In genomic region chr7:19802995-19803394, GRCm38 (mm10) we compare ENCODE assay signal across 8 mouse cellular contexts. TPM values are rescaled to one million over a fixed set of nuclear protein-coding genes. Genes with fewer than 3 reads are reported as not detected.
DNase-seq lines count a peak whose midpoint lies in the region; ATAC-seq and TF ChIP-seq lines count a peak whose summit lies in the region.

No protein-coding gene starts in this region.

- no peaks in the 10 kb centered on the region for H3K27me3 ChIP-seq in cerebellum, adult 2 months (ENCODE audit: control insufficient read depth, insufficient read depth, low read length)

- peak; percentile 21 to 64 for DNase-seq in cerebellum, adult 2 months
- no peak for DNase-seq in cerebellum, adult 9-11 months
- peak; percentile 87 for DNase-seq in B cell, adult 2 months
- peak; percentile 78 for DNase-seq in gastrocnemius, postnatal 10 days
- DNase-seq in layer of hippocampus, adult 9-10 months (ENCODE audit: low spot score) = peak; percentile 59
- DNase-seq in spleen, postnatal 10 days (ENCODE audit: low spot score in 2 of 2) = peak; percentile 63 to 82

- no peak overlapping the region for H3K4me3 ChIP-seq in cerebellum, adult 2 months (replicated peaks; ENCODE audit: insufficient read depth, low read depth, low read length)
- no peak overlapping the region for H3K4me3 ChIP-seq in bone marrow macrophage, adult 2 months (ENCODE audit: insufficient read depth, low read length)

- no peak for TF ChIP-seq POLR2A in cerebellum, adult 2 months (IDR thresholded peaks at IDR 0.05; ENCODE audit: borderline replicate concordance, insufficient read depth, low read length)
- TF ChIP-seq POLR2A in bone marrow macrophage, adult 2 months (IDR thresholded peaks at IDR 0.05; ENCODE audit: borderline replicate concordance, low read depth, low read length) = no peak

- H3K27ac ChIP-seq in cerebellum, adult 2 months (ENCODE audit: insufficient read depth, low read length) = no peak overlapping the region
- H3K27ac ChIP-seq in bone marrow macrophage, adult 2 months (ENCODE audit: insufficient read depth, low read depth, low read length) = no peak overlapping the region

- H3K4me1 ChIP-seq in cerebellum, adult 2 months (ENCODE audit: control insufficient read depth, insufficient read depth, low read length) = no peaks in the 10 kb centered on the region
- H3K4me1 ChIP-seq in bone marrow macrophage, adult 2 months (ENCODE audit: control insufficient read depth, insufficient read depth, low read length) = peaks cover 11% of the 10 kb centered on the region

- 17% methylated on average over 7 of the region's 7 CpGs for WGBS in cerebellum, adult 2 months

- TF ChIP-seq CTCF in cerebellum, adult 2 months (IDR thresholded peaks at IDR 0.05; ENCODE audit: borderline replicate concordance, insufficient read depth, low read depth, low read length) = peak; percentile 89
- TF ChIP-seq CTCF in bone marrow macrophage, adult 2 months (IDR thresholded peaks at IDR 0.05; ENCODE audit: low read depth, low read length) = peak; percentile 85

- ATAC-seq in megakaryocyte-erythroid progenitor cell, adult 5-6 weeks (replicated peaks; ENCODE audit: low FRiP score, low TSS enrichment, poor library complexity, severe bottlenecking) = peak; percentile 86

RNA-seq across cellular contexts. Expression of gene Cblc, which starts 6.4 kb away (rescaled TPM):
- not detected in 2 replicates for polyA plus RNA-seq in cerebellum, adult 2 months (2012; rRNA removed)
- polyA plus RNA-seq in bone marrow macrophage, adult 2 months (2012; ENCODE audit: insufficient read depth, insufficient read length, missing spikeins) = not detected in 2 replicates
- under 1 TPM; 0.38 to 0.59 TPM for total RNA-seq in gastrocnemius, postnatal 10 days (2021)
- total RNA-seq in megakaryocyte-erythroid progenitor cell, adult 5-6 weeks (2014; fragmentation: Nextera tagmentation) = not detected in 2 replicates
- total RNA-seq in megakaryocyte-erythroid progenitor cell, adult 5-6 weeks (2017) = not detected in 2 replicates

RNA-seq across cellular contexts. Expression of gene Bcl3, which starts 19.6 kb away (rescaled TPM):
- polyA plus RNA-seq in cerebellum, adult 2 months (2012; rRNA removed) = 0.80 and 0.84 TPM in 2 replicates
- polyA plus RNA-seq in bone marrow macrophage, adult 2 months (2012; ENCODE audit: insufficient read depth, insufficient read length, missing spikeins) = 60.7 and 72.2 TPM in 2 replicates
- 1 to 10 TPM; 1.8 to 7.0 TPM for total RNA-seq in gastrocnemius, postnatal 10 days (2021)
- total RNA-seq in megakaryocyte-erythroid progenitor cell, adult 5-6 weeks (2014; fragmentation: Nextera tagmentation) = 3.3 TPM in 1 of 2 replicates, not detected in the other
- 0.34 TPM in 1 of 2 replicates, not detected in the other for total RNA-seq in megakaryocyte-erythroid progenitor cell, adult 5-6 weeks (2017)

RNA-seq across cellular contexts. Expression of gene Bcam, which starts 32.2 kb away (rescaled TPM):
- 24.7 and 25.3 TPM in 2 replicates for polyA plus RNA-seq in cerebellum, adult 2 months (2012; rRNA removed)
- 0.52 and 2.6 TPM in 2 replicates for polyA plus RNA-seq in bone marrow macrophage, adult 2 months (2012; ENCODE audit: insufficient read depth, insufficient read length, missing spikeins)
- total RNA-seq in gastrocnemius, postnatal 10 days (2021) = 10 to 100 TPM; 60.3 to 68.9 TPM
- 5.3 TPM in 1 of 2 replicates, not detected in the other for total RNA-seq in megakaryocyte-erythroid progenitor cell, adult 5-6 weeks (2014; fragmentation: Nextera tagmentation)
- total RNA-seq in megakaryocyte-erythroid progenitor cell, adult 5-6 weeks (2017) = 0.08 TPM in 1 of 2 replicates, not detected in the other

RNA-seq across cellular contexts. Expression of gene Gm19345, which starts 48.8 kb away (rescaled TPM):
- polyA plus RNA-seq in cerebellum, adult 2 months (2012; rRNA removed) = 6.9 and 8.2 TPM in 2 replicates
- not detected in 2 replicates for polyA plus RNA-seq in bone marrow macrophage, adult 2 months (2012; ENCODE audit: insufficient read depth, insufficient read length, missing spikeins)
- not detected for total RNA-seq in gastrocnemius, postnatal 10 days (2021)
- total RNA-seq in megakaryocyte-erythroid progenitor cell, adult 5-6 weeks (2014; fragmentation: Nextera tagmentation) = not detected in 2 replicates
- total RNA-seq in megakaryocyte-erythroid progenitor cell, adult 5-6 weeks (2017) = not detected in 2 replicates

RNA-seq across cellular contexts. Expression of gene Nectin2, which starts 52.7 kb away (rescaled TPM):
- 8.9 and 9.3 TPM in 2 replicates for polyA plus RNA-seq in cerebellum, adult 2 months (2012; rRNA removed)
- 12.7 and 12.9 TPM in 2 replicates for polyA plus RNA-seq in bone marrow macrophage, adult 2 months (2012; ENCODE audit: insufficient read depth, insufficient read length, missing spikeins)
- total RNA-seq in gastrocnemius, postnatal 10 days (2021) = 10 to 100 TPM; 13.3 to 14.6 TPM
- total RNA-seq in megakaryocyte-erythroid progenitor cell, adult 5-6 weeks (2014; fragmentation: Nextera tagmentation) = 2.2 and 6.0 TPM in 2 replicates
- 3.9 and 12.3 TPM in 2 replicates for total RNA-seq in megakaryocyte-erythroid progenitor cell, adult 5-6 weeks (2017)

Comparison
In these comparisons a context has a peak if more than half of its experiments do, and no peak if none do; other contexts are left out.
1. RNA of gene Bcam, which starts 32.2 kb away (total RNA-seq): 60.3 to 68.9 TPM in gastrocnemius, postnatal 10 days; 0.08 to 5.3 TPM in megakaryocyte-erythroid progenitor cell, adult 5-6 weeks; every median in the first group is over 4 times any median in the second.